Mouse (Mus musculus): ENCODE data around the gene Cdyl. TPM values are rescaled to one million over a fixed set of nuclear protein-coding genes. Genes with fewer than 3 reads are reported as not detected.

Cdyl gene
- total and polyA plus RNA-seq, 3 experiments, result 36.3 to 104 (median 47.9) TPM

DNA sequence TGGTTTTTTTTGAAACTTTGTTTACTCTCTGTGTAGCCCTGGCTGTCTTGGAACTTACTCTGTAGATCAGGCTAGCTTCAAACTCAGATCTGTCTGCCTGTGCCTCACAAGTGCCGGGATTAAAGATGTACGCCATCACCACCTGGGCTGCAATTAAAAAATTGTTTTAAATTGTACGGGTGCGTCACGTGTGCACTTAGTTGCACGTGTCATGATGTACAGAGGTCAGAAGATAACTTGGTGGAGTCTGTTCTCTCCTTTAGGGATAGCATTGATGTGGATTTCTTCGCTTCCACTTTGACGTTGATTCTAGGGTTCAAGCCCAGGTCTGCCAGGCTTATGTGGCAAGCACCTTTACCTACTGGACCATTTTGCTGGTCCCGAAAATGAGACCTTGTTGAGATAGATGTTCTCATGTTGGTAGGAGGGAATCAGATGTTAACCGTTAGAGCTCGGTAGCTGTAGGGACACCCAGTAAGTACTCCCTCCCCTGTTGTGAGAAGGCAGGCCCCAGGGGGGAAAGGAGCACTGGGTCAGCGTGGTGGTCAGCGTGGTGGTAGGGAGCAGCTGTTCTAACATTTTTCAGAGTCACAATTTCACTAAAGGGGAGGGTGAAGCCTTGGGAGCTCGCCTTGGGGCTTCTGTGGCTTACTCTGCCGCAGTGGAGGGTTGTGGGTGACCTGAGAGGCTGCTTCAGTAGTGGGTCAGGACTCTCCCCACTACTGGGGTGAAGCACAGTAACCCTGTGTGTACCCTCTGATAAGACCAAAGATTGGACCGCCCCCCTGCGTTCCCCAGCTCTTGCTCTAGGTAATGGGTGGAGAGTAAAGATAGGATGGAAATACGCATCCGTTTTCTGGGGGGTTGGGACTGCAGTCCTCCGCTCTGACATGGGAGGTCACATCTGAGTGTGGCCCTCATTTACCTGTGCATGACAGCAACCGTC, 97.0 kb downstream of the Cdyl start:
- Histone ChIP-seq H3K9me3 (replicated peaks) (no peaks in the 10 kb centered on the region), H3K4me1 (ENCODE audit: insufficient read depth, low read depth, low read length) (peaks cover 98% of the 10 kb centered on the region), H3K36me3 (replicated peaks) (peaks cover 36% of the 10 kb centered on the region), H3K27me3 (ENCODE audit: insufficient read depth, low read length) (no peaks in the 10 kb centered on the region), H3K4me3 (ENCODE audit: low read depth, low read length) (peak overlapping the region; percentile 65)
- ATAC-seq (ENCODE audit: extremely low read depth, insufficient number of reproducible peaks, low FRiP score, poor library complexity, severe bottlenecking) (peak; percentile 78), DNase-seq (ENCODE audit: low spot score) (peak; percentile 67)
- no peak for TF ChIP-seq GATA2 (IDR thresholded peaks at IDR 0.05; ENCODE audit: borderline replicate concordance, low read depth, low read length)
- TF ChIP-seq CTCF (IDR thresholded peaks at IDR 0.05; ENCODE audit: low read depth, low read length), result no peak
- no peak for TF ChIP-seq POLR2AphosphoS5 (IDR thresholded peaks at IDR 0.05; ENCODE audit: insufficient replicate concordance, low read depth, low read length)
- TF ChIP-seq GATA1 (IDR thresholded peaks at IDR 0.05; ENCODE audit: borderline replicate concordance, low read length), result no peak
- TF ChIP-seq TAL1 (conservative IDR thresholded peaks at IDR 0.05; ENCODE audit: low read depth, low read length), result peak; percentile 63

DNA sequence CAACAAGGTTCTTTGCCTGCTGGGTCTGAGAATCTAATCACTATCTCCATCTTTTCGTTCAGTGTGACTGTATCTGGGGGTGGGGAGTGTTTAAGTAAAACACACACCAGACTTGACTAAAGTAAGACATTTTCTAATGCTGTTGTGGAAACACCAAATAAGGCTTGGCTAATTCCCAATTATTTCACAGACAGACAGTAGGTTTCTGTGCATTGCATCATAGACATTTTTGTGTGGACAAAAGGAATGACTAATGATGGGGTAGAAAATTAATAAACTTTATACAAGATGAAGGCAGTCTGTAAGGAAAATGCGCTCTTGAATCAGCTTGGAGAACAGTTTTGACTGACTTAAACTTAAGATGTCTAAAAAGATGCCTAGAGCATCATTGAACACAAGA, 100.7 kb downstream of the Cdyl start:
- Histone ChIP-seq H3K4me3 (ENCODE audit: low read depth, low read length) (no peak overlapping the region), H3K4me1 (ENCODE audit: insufficient read depth, low read depth, low read length) (peaks cover 92% of the 10 kb centered on the region), H3K27me3 (ENCODE audit: insufficient read depth, low read length) (no peaks in the 10 kb centered on the region), H3K9me3 (replicated peaks) (no peaks in the 10 kb centered on the region), H3K36me3 (replicated peaks) (peaks cover 33% of the 10 kb centered on the region)
- no peak for TF ChIP-seq GATA1 (IDR thresholded peaks at IDR 0.05; ENCODE audit: borderline replicate concordance, low read length)
- TF ChIP-seq CTCF (IDR thresholded peaks at IDR 0.05; ENCODE audit: low read depth, low read length), result no peak
- TF ChIP-seq TAL1 (conservative IDR thresholded peaks at IDR 0.05; ENCODE audit: low read depth, low read length), result no peak
- TF ChIP-seq GATA2 (IDR thresholded peaks at IDR 0.05; ENCODE audit: borderline replicate concordance, low read depth, low read length), result no peak
- TF ChIP-seq POLR2AphosphoS5 (IDR thresholded peaks at IDR 0.05; ENCODE audit: insufficient replicate concordance, low read depth, low read length), result no peak
- DNase-seq (ENCODE audit: low spot score), result no peak
- ATAC-seq (ENCODE audit: extremely low read depth, insufficient number of reproducible peaks, low FRiP score, poor library complexity, severe bottlenecking), result no peak

DNA sequence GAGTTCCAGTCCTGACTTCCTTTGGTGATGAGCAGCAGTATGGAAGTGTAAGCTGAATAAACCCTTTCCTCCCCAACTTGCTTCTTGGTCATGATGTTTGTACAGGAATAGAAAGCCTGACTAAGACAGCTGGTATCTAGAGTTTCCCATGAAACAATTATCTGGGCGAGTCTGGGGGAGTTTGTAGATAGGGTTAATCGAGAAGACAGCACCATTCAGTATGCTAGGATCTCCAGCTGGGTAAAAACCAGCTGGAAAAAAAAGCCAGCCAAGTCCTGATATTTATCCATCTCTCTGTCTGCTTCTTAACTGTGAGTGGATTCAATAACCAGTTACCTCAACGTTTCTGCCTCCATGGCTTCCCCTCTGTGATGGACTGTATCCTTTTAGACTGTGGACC, 104.9 kb downstream of the Cdyl start:
- no peaks in the 10 kb centered on the region for H3K27me3 ChIP-seq (ENCODE audit: insufficient read depth, low read length)
- no peak overlapping the region; the same call in 1 of the 2 replicates for H3K4me3 ChIP-seq (ENCODE audit: low read depth, low read length)
- no peak for TF ChIP-seq GATA1 (IDR thresholded peaks at IDR 0.05; ENCODE audit: borderline replicate concordance, low read length)
- no peak for TF ChIP-seq CTCF (IDR thresholded peaks at IDR 0.05; ENCODE audit: low read depth, low read length)
- TF ChIP-seq TAL1 (conservative IDR thresholded peaks at IDR 0.05; ENCODE audit: low read depth, low read length), result no peak
- no peak for TF ChIP-seq GATA2 (IDR thresholded peaks at IDR 0.05; ENCODE audit: borderline replicate concordance, low read depth, low read length)
- no peak for TF ChIP-seq POLR2AphosphoS5 (IDR thresholded peaks at IDR 0.05; ENCODE audit: insufficient replicate concordance, low read depth, low read length)
- H3K9me3 ChIP-seq (replicated peaks), result no peaks in the 10 kb centered on the region
- H3K36me3 ChIP-seq (replicated peaks), result peaks cover 35% of the 10 kb centered on the region
- DNase-seq (ENCODE audit: low spot score) (no peak), ATAC-seq (ENCODE audit: extremely low read depth, insufficient number of reproducible peaks, low FRiP score, poor library complexity, severe bottlenecking) (no peak)
- H3K4me1 ChIP-seq (ENCODE audit: insufficient read depth, low read depth, low read length), result peaks cover 90% of the 10 kb centered on the region

DNA sequence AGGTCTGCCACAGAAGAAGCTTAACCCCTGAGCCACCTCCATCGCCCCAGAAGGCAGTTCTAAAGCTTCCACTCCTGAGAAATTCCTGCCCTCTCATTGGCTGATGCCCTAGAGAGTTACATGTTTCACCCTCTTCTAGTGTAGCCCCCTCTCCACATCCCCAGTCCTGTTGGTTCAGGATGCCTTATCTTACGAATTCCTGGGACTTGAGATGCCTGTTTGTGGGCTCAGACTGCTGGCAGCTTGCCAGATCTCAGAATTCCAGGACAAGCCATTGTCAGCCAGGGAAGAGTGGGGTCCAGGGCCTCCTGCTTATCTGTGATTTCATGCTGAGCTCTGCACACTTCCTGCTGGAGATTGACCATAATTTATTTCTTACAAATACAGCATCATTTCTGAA, 106.2 kb downstream of the Cdyl start:
- Histone ChIP-seq H3K27me3 (ENCODE audit: insufficient read depth, low read length) (no peaks in the 10 kb centered on the region), H3K4me1 (ENCODE audit: insufficient read depth, low read depth, low read length) (peaks cover 90% of the 10 kb centered on the region), H3K4me3 (ENCODE audit: low read depth, low read length) (peak overlapping the region; percentile 44; the same call in 1 of the 2 replicates), H3K36me3 (replicated peaks) (peaks cover 40% of the 10 kb centered on the region), H3K9me3 (replicated peaks) (no peaks in the 10 kb centered on the region)
- TF ChIP-seq TAL1 (conservative IDR thresholded peaks at IDR 0.05; ENCODE audit: low read depth, low read length), result no peak
- TF ChIP-seq GATA1 (IDR thresholded peaks at IDR 0.05; ENCODE audit: borderline replicate concordance, low read length), result no peak
- TF ChIP-seq CTCF (IDR thresholded peaks at IDR 0.05; ENCODE audit: low read depth, low read length), result no peak
- TF ChIP-seq GATA2 (IDR thresholded peaks at IDR 0.05; ENCODE audit: borderline replicate concordance, low read depth, low read length), result no peak
- TF ChIP-seq POLR2AphosphoS5 (IDR thresholded peaks at IDR 0.05; ENCODE audit: insufficient replicate concordance, low read depth, low read length), result no peak
- DNase-seq (ENCODE audit: low spot score) (no peak), ATAC-seq (ENCODE audit: extremely low read depth, insufficient number of reproducible peaks, low FRiP score, poor library complexity, severe bottlenecking) (no peak)

DNA sequence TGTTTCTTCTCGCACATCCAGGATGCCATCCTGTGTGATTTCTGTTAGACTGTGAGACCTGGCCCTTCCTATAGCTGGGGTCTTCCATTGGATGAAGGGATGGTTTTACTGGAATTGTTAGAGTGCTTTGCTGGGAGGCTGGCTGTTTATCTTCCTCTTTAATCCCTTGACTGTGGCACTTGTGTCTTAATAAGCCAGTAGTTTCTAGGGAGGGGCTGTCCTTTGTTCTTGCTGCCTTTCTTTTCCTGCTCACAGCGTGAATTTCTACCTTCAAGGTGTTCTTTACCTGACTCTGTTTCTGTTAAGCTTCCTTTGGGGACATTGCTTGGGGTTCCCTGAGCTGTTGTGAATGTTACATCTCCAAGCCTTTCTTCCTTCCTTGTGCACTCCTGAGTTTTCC, 110.0 kb downstream of the Cdyl start:
- Histone ChIP-seq H3K36me3 (replicated peaks) (peaks cover 42% of the 10 kb centered on the region), H3K9me3 (replicated peaks) (no peaks in the 10 kb centered on the region)
- no peak for ATAC-seq (ENCODE audit: extremely low read depth, insufficient number of reproducible peaks, low FRiP score, poor library complexity, severe bottlenecking)

DNA sequence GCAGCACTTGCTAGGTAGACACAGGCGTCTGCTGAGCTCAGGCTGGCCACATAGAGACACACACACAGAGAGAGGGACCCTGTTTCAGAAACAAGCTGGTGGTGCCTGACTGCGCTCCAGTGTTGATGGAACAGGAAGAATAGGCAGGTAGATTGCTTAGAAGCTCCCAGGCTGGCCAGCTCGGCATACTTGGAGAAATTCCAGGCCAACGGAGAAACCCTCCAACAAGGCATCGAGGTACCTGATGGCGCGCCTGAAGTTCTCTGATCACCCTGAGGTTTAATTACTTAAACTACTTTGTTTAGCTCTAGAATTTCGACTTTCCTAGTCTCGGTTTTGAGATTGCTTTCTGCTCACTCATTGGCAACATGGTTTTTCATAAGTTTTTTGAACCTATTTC, 110.8 kb downstream of the Cdyl start:
- H3K27me3 ChIP-seq (ENCODE audit: insufficient read depth, low read length), result no peaks in the 10 kb centered on the region
- no peak for DNase-seq (ENCODE audit: low spot score)
- TF ChIP-seq GATA2 (IDR thresholded peaks at IDR 0.05; ENCODE audit: borderline replicate concordance, low read depth, low read length) (no peak), GATA1 (IDR thresholded peaks at IDR 0.05; ENCODE audit: borderline replicate concordance, low read length) (no peak), CTCF (IDR thresholded peaks at IDR 0.05; ENCODE audit: low read depth, low read length) (no peak), POLR2AphosphoS5 (IDR thresholded peaks at IDR 0.05; ENCODE audit: insufficient replicate concordance, low read depth, low read length) (no peak), TAL1 (conservative IDR thresholded peaks at IDR 0.05; ENCODE audit: low read depth, low read length) (no peak)
- no peak for ATAC-seq (ENCODE audit: extremely low read depth, insufficient number of reproducible peaks, low FRiP score, poor library complexity, severe bottlenecking)
- peak overlapping the region; percentile 20; the same call in 1 of the 2 replicates for H3K4me3 ChIP-seq (ENCODE audit: low read depth, low read length)
- H3K9me3 ChIP-seq (replicated peaks), result no peaks in the 10 kb centered on the region
- H3K4me1 ChIP-seq (ENCODE audit: insufficient read depth, low read depth, low read length), result peaks cover 85% of the 10 kb centered on the region
- peaks cover 47% of the 10 kb centered on the region for H3K36me3 ChIP-seq (replicated peaks)

More for the DNA sequence above, 110.0 kb downstream of the Cdyl start:
- no peak overlapping the region; the same call in 1 of the 2 replicates for H3K4me3 ChIP-seq (ENCODE audit: low read depth, low read length)
- H3K27me3 ChIP-seq (ENCODE audit: insufficient read depth, low read length), result no peaks in the 10 kb centered on the region
- peaks cover 88% of the 10 kb centered on the region for H3K4me1 ChIP-seq (ENCODE audit: insufficient read depth, low read depth, low read length)
- TF ChIP-seq POLR2AphosphoS5 (IDR thresholded peaks at IDR 0.05; ENCODE audit: insufficient replicate concordance, low read depth, low read length), result no peak
- no peak for TF ChIP-seq CTCF (IDR thresholded peaks at IDR 0.05; ENCODE audit: low read depth, low read length)
- TF ChIP-seq TAL1 (conservative IDR thresholded peaks at IDR 0.05; ENCODE audit: low read depth, low read length), result no peak
- no peak for TF ChIP-seq GATA2 (IDR thresholded peaks at IDR 0.05; ENCODE audit: borderline replicate concordance, low read depth, low read length)
- no peak for TF ChIP-seq GATA1 (IDR thresholded peaks at IDR 0.05; ENCODE audit: borderline replicate concordance, low read length)
- no peak for DNase-seq (ENCODE audit: low spot score)
